Mouse (Mus musculus): ENCODE measurements around the gene Tas2r123. TPM values are rescaled to one million over a fixed set of nuclear protein-coding genes. Genes with fewer than 3 reads are reported as not detected.

The Tas2r123 gene
- not detected in 2 replicates for polyA plus RNA-seq (2015; fragmentation: Nextera tagmentation; extraction: Ambion mirVana)

DNA sequence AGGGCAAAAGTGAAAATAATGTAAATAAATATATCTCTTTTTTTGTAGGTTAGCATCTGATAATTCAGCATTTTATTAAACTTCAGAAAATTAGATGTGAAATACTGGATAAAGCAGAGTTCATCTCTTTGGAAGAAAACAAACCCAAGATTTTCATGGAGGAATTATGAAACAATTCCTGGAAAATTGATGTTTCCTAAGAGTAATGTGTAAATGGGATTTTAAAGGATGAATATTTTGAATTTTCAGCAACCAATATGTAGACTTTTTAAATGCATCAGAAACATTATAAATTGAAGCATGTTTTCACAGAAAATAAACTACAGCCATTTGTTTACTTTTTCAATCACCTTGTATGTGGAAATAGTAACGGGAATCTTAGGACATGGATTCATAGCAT is at the start of gene Tas2r123:
TSS of gene Tas2r123 (plus strand) at position 301 of the 400 bp plus-strand sequence.
- no peak within 1 kb of the TSS for H3K4me3 ChIP-seq (replicated peaks)
- no peaks in the 10 kb centered on the region for H3K27me3 ChIP-seq (replicated peaks)
- H3K27ac ChIP-seq (replicated peaks), result no peak within 1 kb of the TSS
- no peak for ATAC-seq (ENCODE audit: low FRiP score)
- no peak within 1 kb of the TSS for H3K4me2 ChIP-seq
- WGBS, result 93% methylated on average over 1 of the region's 1 CpGs
- no peaks in the 10 kb centered on the region for H3K36me3 ChIP-seq
- H3K9ac ChIP-seq (replicated peaks), result no peak within 1 kb of the TSS
- no peaks in the 10 kb centered on the region for H3K9me3 ChIP-seq (replicated peaks)
- no peaks in the 10 kb centered on the region for H3K4me1 ChIP-seq

DNA sequence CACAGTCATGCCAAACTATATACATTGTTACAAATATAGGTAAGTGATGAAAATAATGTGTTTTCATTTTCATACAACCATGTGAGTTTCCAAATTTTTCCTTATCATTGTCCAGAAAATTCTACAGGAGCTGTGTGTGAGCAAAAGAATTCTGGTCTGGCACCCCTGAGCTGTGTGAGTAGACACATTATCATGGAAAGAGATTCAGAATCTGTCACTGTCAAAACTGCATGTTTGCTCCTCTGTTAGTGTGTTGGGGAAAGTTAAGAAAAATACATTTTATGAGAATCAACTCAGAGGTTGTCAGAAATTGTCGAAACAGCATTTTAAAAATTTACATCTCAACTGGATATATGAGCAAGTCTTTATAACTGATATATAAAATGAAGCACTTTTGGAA is 44.4 kb upstream of the Tas2r123 start, which contains the start of gene Tas2r117:
TSS of gene Tas2r117 (plus strand) at position 301 of the 400 bp plus-strand sequence.
- no peak for ATAC-seq (ENCODE audit: low FRiP score)
- 76% methylated on average over 1 of the region's 1 CpGs for WGBS
- Histone ChIP-seq H3K4me2 (no peak within 1 kb of the TSS), H3K4me1 (no peaks in the 10 kb centered on the region), H3K9me3 (replicated peaks) (no peaks in the 10 kb centered on the region), H3K9ac (replicated peaks) (no peak within 1 kb of the TSS), H3K4me3 (replicated peaks) (no peak within 1 kb of the TSS), H3K27ac (replicated peaks) (no peak within 1 kb of the TSS), H3K27me3 (replicated peaks) (no peaks in the 10 kb centered on the region), H3K36me3 (no peaks in the 10 kb centered on the region)

DNA sequence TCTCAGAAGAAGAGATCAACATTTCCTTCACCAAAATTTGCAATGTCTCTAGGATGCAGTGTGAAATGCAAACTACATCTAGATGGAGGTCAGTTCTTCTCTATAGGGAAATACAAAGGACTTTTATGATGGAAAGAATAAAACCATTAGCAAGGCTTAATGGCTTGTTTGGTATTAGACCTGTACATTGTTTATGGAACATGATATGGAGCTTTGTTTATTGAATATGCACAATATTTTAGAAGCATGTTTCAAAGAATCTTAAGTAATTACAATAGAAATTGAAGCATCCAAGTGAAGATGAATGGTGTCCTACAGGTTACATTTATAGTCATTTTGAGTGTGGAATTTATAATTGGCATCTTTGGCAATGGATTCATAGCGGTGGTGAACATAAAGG is 8.2 kb downstream of the Tas2r123 start, which contains the start of gene Tas2r116:
TSS of gene Tas2r116 (plus strand) at position 301 of the 400 bp plus-strand sequence.
- H3K4me1 ChIP-seq, result no peaks in the 10 kb centered on the region
- WGBS, result 81% methylated on average over 1 of the region's 1 CpGs
- H3K27me3 ChIP-seq (replicated peaks), result no peaks in the 10 kb centered on the region
- no peak within 1 kb of the TSS for H3K4me3 ChIP-seq (replicated peaks)
- no peak within 1 kb of the TSS for H3K9ac ChIP-seq (replicated peaks)
- H3K36me3 ChIP-seq, result no peaks in the 10 kb centered on the region
- H3K27ac ChIP-seq (replicated peaks), result no peak within 1 kb of the TSS
- no peak for ATAC-seq (ENCODE audit: low FRiP score)
- H3K9me3 ChIP-seq (replicated peaks), result no peaks in the 10 kb centered on the region
- H3K4me2 ChIP-seq, result no peak within 1 kb of the TSS

DNA sequence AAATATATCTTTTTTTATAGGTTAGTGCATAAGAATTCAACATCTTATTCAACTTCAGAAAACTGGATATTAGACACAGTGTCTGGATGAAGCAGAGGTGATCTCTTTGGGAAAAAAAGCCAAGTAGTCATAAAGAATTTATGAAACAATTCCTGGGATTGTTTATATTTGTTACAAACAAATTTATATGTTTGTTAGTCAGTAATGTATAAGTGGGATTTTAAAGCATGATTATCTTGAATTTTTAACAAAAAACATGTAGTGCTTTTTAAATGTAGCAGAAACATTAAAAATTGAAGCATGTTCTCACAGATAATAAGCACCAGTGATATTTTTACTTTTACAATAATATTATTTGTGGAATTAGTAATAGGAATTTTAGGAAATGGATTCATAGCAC is 20.8 kb downstream of the Tas2r123 start, which contains the start of gene Tas2r110:
TSS of gene Tas2r110 (plus strand) at position 301 of the 400 bp plus-strand sequence.
- ATAC-seq (ENCODE audit: low FRiP score), result no peak
- Histone ChIP-seq H3K4me3 (replicated peaks) (no peak within 1 kb of the TSS), H3K4me1 (no peaks in the 10 kb centered on the region), H3K9me3 (replicated peaks) (no peaks in the 10 kb centered on the region), H3K9ac (replicated peaks) (no peak within 1 kb of the TSS), H3K4me2 (no peak within 1 kb of the TSS), H3K27me3 (replicated peaks) (no peaks in the 10 kb centered on the region), H3K27ac (replicated peaks) (no peak within 1 kb of the TSS), H3K36me3 (no peaks in the 10 kb centered on the region)

DNA sequence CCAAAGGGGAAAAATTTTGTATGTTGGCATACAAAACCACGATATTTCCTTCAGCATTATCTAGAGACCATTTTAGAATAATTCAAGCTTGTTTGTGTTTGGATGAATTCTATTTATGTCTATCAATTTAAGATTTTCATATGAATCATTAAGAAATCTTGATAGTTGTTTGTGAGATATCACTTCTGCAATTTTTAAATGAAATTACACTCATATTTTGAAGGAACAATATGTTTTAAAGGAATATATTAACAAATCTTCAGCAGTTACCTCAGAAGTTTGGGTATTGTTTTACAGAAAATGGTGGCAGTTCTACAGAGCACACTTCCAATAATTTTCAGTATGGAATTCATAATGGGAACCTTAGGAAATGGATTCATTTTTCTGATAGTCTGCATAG is 45.8 kb downstream of the Tas2r123 start, which contains the start of gene Tas2r113:
TSS of gene Tas2r113 (plus strand) at position 301 of the 400 bp plus-strand sequence.
- no peak within 1 kb of the TSS for H3K27ac ChIP-seq (replicated peaks)
- no peaks in the 10 kb centered on the region for H3K4me1 ChIP-seq
- no peaks in the 10 kb centered on the region for H3K27me3 ChIP-seq (replicated peaks)
- 76% methylated on average over 1 of the region's 1 CpGs for WGBS
- H3K36me3 ChIP-seq, result no peaks in the 10 kb centered on the region
- H3K9ac ChIP-seq (replicated peaks), result no peak within 1 kb of the TSS
- H3K9me3 ChIP-seq (replicated peaks), result no peaks in the 10 kb centered on the region
- ATAC-seq (ENCODE audit: low FRiP score), result no peak
- no peak within 1 kb of the TSS for H3K4me3 ChIP-seq (replicated peaks)
- no peak within 1 kb of the TSS for H3K4me2 ChIP-seq

Other genes with a start within 250 kb of the Tas2r123 start
- not detected in 2 replicates for gene A630073D07Rik, start 195.6 kb upstream of the Tas2r123 start, polyA plus RNA-seq (2015; fragmentation: Nextera tagmentation; extraction: Ambion mirVana)
- gene Tas2r120, start 190.2 kb upstream of the Tas2r123 start, polyA plus RNA-seq (2015; fragmentation: Nextera tagmentation; extraction: Ambion mirVana), result not detected in 2 replicates
- not detected in 2 replicates for gene Tas2r121, start 146.1 kb upstream of the Tas2r123 start, polyA plus RNA-seq (2015; fragmentation: Nextera tagmentation; extraction: Ambion mirVana)
- gene Tas2r122, start 135.2 kb upstream of the Tas2r123 start, polyA plus RNA-seq (2015; fragmentation: Nextera tagmentation; extraction: Ambion mirVana), result not detected in 2 replicates
- gene Tas2r115, start 109.1 kb upstream of the Tas2r123 start, polyA plus RNA-seq (2015; fragmentation: Nextera tagmentation; extraction: Ambion mirVana), result not detected in 2 replicates
- gene Tas2r124, start 92.4 kb upstream of the Tas2r123 start, polyA plus RNA-seq (2015; fragmentation: Nextera tagmentation; extraction: Ambion mirVana), result not detected in 2 replicates
- gene Tas2r102, start 85.0 kb upstream of the Tas2r123 start, polyA plus RNA-seq (2015; fragmentation: Nextera tagmentation; extraction: Ambion mirVana), result not detected in 2 replicates
- gene Tas2r136, start 69.0 kb upstream of the Tas2r123 start, polyA plus RNA-seq (2015; fragmentation: Nextera tagmentation; extraction: Ambion mirVana), result not detected in 2 replicates
- not detected in 2 replicates for gene Tas2r117, start 44.3 kb upstream of the Tas2r123 start, polyA plus RNA-seq (2015; fragmentation: Nextera tagmentation; extraction: Ambion mirVana)
- not detected in 2 replicates for gene Tas2r116, start 8.3 kb downstream of the Tas2r123 start, polyA plus RNA-seq (2015; fragmentation: Nextera tagmentation; extraction: Ambion mirVana)
- not detected in 2 replicates for gene Tas2r110, start 20.9 kb downstream of the Tas2r123 start, polyA plus RNA-seq (2015; fragmentation: Nextera tagmentation; extraction: Ambion mirVana)
- gene Tas2r113, start 45.9 kb downstream of the Tas2r123 start, polyA plus RNA-seq (2015; fragmentation: Nextera tagmentation; extraction: Ambion mirVana), result not detected in 2 replicates
- not detected in 2 replicates for gene Tas2r125, start 62.5 kb downstream of the Tas2r123 start, polyA plus RNA-seq (2015; fragmentation: Nextera tagmentation; extraction: Ambion mirVana)
- gene Tas2r129, start 104.0 kb downstream of the Tas2r123 start, polyA plus RNA-seq (2015; fragmentation: Nextera tagmentation; extraction: Ambion mirVana), result not detected in 2 replicates
- gene Tas2r131, start 110.8 kb downstream of the Tas2r123 start, polyA plus RNA-seq (2015; fragmentation: Nextera tagmentation; extraction: Ambion mirVana), result not detected in 2 replicates
- not detected in 2 replicates for gene Tas2r109, start 133.8 kb downstream of the Tas2r123 start, polyA plus RNA-seq (2015; fragmentation: Nextera tagmentation; extraction: Ambion mirVana)
- not detected in 2 replicates for gene Tas2r103, start 190.0 kb downstream of the Tas2r123 start, polyA plus RNA-seq (2015; fragmentation: Nextera tagmentation; extraction: Ambion mirVana)
- not detected in 2 replicates for gene Tas2r140, start 208.7 kb downstream of the Tas2r123 start, polyA plus RNA-seq (2015; fragmentation: Nextera tagmentation; extraction: Ambion mirVana)

Data from neural tube, embryonic 15.5 days (tissue).